Mouse (Mus musculus) midbrain, embryonic 14.5 days (tissue): ENCODE measurements at regions not wholly inside any gene's neighbourhood (a gene's known extent, or its start where the extent isn't known, plus 50 kb on each side); places are given as distances from the start of the nearest gene placed in this dataset.

ENCODE experiments used
- ATAC-seq: fragments of 200-750 bp; cut with Nextera tagmentation; 2 replicates; pipeline ENCODE4 v1.8.0; 2017; ENCODE audit warnings: moderate number of reproducible peaks, moderate library complexity; ENCODE audit not compliant: low FRiP score, low TSS enrichment
- DNase-seq: peaks from one replicate; pipeline ENCODE4 v3.0.0-alpha.2; 2015
- H3K27ac ChIP-seq: fragments of 300-500 bp; sonication (generic); replicated peaks from 2 replicates; pipeline ENCODE4 v1.5.1; 2014; ENCODE audit warnings: mild to moderate bottlenecking, low read depth, low read length, moderate library complexity
- H3K27me3 ChIP-seq: fragments of 300-500 bp; sonication (generic); 2 replicates; pipeline ENCODE4 v1.6.1; 2014; ENCODE audit warnings: low read length, control low read depth, mixed read lengths; ENCODE audit not compliant: control insufficient read depth, insufficient read depth
- H3K36me3 ChIP-seq: fragments of 300-500 bp; sonication (generic); 2 replicates; pipeline ENCODE4 v1.6.1; 2014; ENCODE audit warnings: low read length, control low read depth; ENCODE audit not compliant: control insufficient read depth, insufficient read depth
- H3K4me1 ChIP-seq: fragments of 300-500 bp; sonication (generic); 2 replicates; pipeline ENCODE4 v1.6.1; 2014; ENCODE audit warnings: mild to moderate bottlenecking, antibody characterized with exemption, low read length, control low read depth; ENCODE audit not compliant: control insufficient read depth, insufficient read depth
- H3K4me2 ChIP-seq: fragments of 300-500 bp; sonication (generic); 2 replicates; pipeline ENCODE4 v1.6.1; 2014; ENCODE audit warnings: mild to moderate bottlenecking, low read length, moderate library complexity
- H3K4me3 ChIP-seq: fragments of 300-500 bp; sonication (generic); replicated peaks from 2 replicates; pipeline ENCODE4 v1.5.1; 2014; ENCODE audit warnings: low read depth, low read length
- H3K9ac ChIP-seq: fragments of 300-500 bp; sonication (generic); replicated peaks from 2 replicates; pipeline ENCODE4 v1.6.1; 2014; ENCODE audit warnings: mild to moderate bottlenecking, low read length, moderate library complexity
- H3K9me3 ChIP-seq: fragments of 300-500 bp; sonication (generic); 2 replicates; pipeline ENCODE4 v1.6.1; 2016; ENCODE audit warnings: low read length, control low read depth, mixed read lengths; ENCODE audit not compliant: control insufficient read depth
- WGBS: fragments of 180-500 bp; shearing (Covaris S2); extraction: QIAGEN DNeasy Blood & Tissue Kit; methylation state at CpG from one replicate; pipeline ENCODE4 v1.1.7; 2014; 5-methylcytosine and 5-hydroxymethylcytosine counted together

DNA sequence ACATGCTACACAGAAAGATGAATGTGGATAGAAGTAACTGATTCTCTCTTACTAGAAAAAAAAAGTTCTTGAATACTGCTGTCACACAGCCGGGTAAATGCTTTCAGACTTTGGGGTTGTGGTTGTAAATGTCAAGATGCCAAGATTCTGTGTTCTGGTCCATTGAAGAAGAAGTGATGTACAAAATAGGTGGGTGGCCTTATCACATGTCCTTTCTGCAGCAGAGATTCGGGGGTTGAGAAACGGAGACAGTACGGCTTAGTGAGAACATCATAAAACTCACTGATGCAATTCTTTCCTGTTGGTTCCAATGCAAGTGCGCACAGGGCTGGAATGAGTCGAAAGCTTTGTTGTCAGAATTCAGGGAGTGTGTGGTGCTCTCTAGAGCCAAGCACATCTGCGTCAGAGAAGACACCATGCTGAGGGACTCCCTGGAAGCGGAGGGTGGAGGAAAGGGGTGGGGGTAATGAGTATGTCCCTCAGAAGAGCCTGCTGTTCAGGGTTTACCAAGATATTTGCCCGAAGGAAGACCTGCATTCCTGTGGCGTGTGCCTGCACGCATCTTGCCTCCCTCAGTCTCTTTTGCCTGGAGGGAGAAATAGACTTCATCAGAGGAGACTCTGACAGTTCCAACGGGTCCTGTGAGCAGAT, 160.1 kb downstream of the Kcna5 start:
- no peak overlapping the region for H3K4me2 ChIP-seq
- WGBS: 74% methylated on average over 12 of the region's 12 CpGs
- H3K4me3 ChIP-seq: no peak overlapping the region
- ATAC-seq: no peak
- no peak for DNase-seq
- no peaks in the 10 kb centered on the region for H3K36me3 ChIP-seq
- H3K4me1 ChIP-seq: no peaks in the 10 kb centered on the region
- H3K9me3 ChIP-seq: no peaks in the 10 kb centered on the region
- no peaks in the 10 kb centered on the region for H3K27me3 ChIP-seq
- H3K27ac ChIP-seq: no peak overlapping the region
- H3K9ac ChIP-seq: no peak overlapping the region

DNA sequence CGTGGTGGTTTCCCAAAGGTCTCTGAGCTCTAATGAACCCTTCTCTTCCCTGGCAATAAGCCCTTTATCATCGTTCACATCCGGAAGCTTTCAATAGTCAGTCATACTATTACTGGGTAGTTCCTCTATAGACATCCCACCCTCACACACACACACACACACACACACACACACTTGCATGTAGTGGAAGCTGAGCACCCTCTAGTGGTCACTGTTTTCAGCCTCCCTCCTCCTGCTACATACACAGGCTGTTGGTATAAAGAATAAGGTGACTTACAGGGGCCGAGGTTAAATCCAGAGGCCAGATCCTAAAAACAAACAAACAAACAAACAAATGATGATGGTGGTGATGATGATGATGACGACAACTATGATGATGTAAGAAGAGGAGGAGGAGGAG, 163.2 kb downstream of the Kcna5 start:
- H3K9ac ChIP-seq: no peak overlapping the region
- H3K4me3 ChIP-seq: no peak overlapping the region
- no peaks in the 10 kb centered on the region for H3K4me1 ChIP-seq
- H3K27me3 ChIP-seq: no peaks in the 10 kb centered on the region
- DNase-seq (peak; percentile 73), ATAC-seq (no peak)
- no peaks in the 10 kb centered on the region for H3K36me3 ChIP-seq
- H3K4me2 ChIP-seq: no peak overlapping the region
- no peak overlapping the region for H3K27ac ChIP-seq
- no peaks in the 10 kb centered on the region for H3K9me3 ChIP-seq
- WGBS: 60% methylated on average over 5 of the region's 5 CpGs

DNA sequence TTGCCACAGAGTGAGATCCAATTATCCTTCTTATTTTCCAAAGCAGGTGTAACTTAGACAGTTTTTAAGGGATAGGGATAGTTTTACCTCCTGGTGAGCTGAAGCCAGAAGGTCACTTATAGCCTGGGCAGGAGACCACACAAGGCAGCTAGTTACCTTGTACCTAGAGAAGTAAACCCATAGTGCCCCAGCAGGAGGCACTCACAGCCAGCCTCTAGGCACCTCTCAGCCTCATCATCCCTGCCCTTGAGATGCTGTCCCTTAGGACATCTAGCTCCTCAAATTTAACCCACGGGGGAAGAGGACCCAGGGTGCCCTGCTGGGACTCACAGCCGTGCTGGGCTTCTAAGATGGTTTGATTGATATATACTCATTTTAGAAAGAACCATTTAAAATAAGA, 163.7 kb downstream of the Kcna5 start:
- no peaks in the 10 kb centered on the region for H3K27me3 ChIP-seq
- 92% methylated on average over 2 of the region's 2 CpGs for WGBS
- no peak for ATAC-seq

DNA sequence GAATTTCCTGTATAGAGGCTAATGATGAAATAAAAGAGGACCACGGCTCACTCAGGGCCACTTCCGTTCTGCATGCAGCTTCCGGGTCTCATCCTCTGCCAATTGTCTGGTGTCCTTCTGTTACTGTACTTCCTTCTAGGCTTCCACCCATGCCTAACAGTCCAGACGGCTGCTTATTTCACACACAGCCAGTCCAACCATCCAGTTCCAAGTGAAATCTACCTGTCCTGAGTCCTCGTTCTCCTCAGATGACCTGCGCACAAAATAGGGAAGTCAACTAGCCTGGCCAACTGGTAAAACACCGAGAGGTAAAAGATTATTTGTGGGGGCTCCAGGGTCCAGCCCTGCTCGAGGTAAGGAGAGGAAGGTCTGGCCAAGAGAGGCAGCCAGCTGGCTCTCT, 169.7 kb downstream of the Kcna5 start:
- Histone ChIP-seq H3K4me1 (no peaks in the 10 kb centered on the region), H3K9me3 (no peaks in the 10 kb centered on the region), H3K27me3 (no peaks in the 10 kb centered on the region), H3K4me3 (no peak overlapping the region), H3K9ac (no peak overlapping the region), H3K27ac (no peak overlapping the region), H3K4me2 (no peak overlapping the region), H3K36me3 (no peaks in the 10 kb centered on the region)
- no peak for ATAC-seq
- 90% methylated on average over 8 of the region's 8 CpGs for WGBS
- DNase-seq: no peak

More for the DNA sequence above, 163.7 kb downstream of the Kcna5 start:
- no peak overlapping the region for H3K27ac ChIP-seq
- no peak overlapping the region for H3K9ac ChIP-seq
- H3K4me3 ChIP-seq: no peak overlapping the region
- DNase-seq: no peak
- H3K9me3 ChIP-seq: no peaks in the 10 kb centered on the region
- H3K4me2 ChIP-seq: no peak overlapping the region
- H3K4me1 ChIP-seq: no peaks in the 10 kb centered on the region
- no peaks in the 10 kb centered on the region for H3K36me3 ChIP-seq

DNA sequence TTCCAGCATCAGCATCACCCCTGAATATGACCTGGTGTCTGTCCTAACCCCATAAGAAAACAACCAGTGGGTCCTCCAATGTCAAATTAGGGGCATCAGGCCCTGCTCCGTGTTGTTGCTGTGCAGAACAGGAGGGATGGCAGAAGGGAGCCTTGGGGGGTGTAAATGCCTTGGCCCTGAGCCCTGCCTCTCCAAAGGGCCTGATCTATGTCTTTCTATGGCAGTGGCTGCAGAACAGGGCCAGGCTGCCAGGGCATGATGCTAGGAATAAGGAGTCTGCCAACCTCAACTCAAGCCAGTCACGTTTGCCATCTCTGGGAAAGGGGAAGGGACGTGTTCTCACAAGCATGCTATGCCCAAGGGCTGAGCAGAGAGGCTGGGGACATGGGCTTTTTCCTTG, 172.9 kb downstream of the Kcna5 start:
- H3K27ac ChIP-seq: no peak overlapping the region
- DNase-seq (no peak), ATAC-seq (no peak)
- H3K9me3 ChIP-seq: no peaks in the 10 kb centered on the region
- no peak overlapping the region for H3K9ac ChIP-seq
- 83% methylated on average over 3 of the region's 3 CpGs for WGBS
- H3K27me3 ChIP-seq: no peaks in the 10 kb centered on the region
- H3K4me2 ChIP-seq: no peak overlapping the region
- H3K36me3 ChIP-seq: no peaks in the 10 kb centered on the region
- no peak overlapping the region for H3K4me3 ChIP-seq
- no peaks in the 10 kb centered on the region for H3K4me1 ChIP-seq

DNA sequence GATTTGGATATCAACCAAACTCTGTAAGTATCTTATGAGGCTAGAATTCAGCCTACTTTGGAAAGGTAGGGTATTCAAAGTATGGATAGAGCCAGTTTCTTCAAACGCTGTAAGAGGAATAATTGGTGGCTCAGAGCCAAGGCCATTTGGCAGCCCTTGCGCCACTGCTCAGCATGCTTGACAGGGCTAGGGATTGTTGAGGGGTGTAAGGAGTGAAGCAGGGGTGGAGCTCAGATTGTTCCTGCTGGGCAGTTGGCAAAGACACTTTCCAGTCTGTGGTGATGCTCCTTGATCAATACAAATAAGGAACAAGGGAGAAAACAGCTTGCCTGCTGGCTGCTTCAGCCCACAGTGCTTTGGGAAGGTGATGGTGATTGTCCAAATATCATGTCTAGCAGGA, 181.9 kb downstream of the Kcna5 start:
- H3K9me3 ChIP-seq: no peaks in the 10 kb centered on the region
- H3K4me3 ChIP-seq: no peak overlapping the region
- H3K36me3 ChIP-seq: no peaks in the 10 kb centered on the region
- ATAC-seq: no peak
- no peak overlapping the region for H3K27ac ChIP-seq
- no peak overlapping the region for H3K4me2 ChIP-seq
- peak; percentile 67 for DNase-seq
- no peak overlapping the region for H3K9ac ChIP-seq
- no peaks in the 10 kb centered on the region for H3K4me1 ChIP-seq
- 27% methylated on average over 2 of the region's 2 CpGs for WGBS
- no peaks in the 10 kb centered on the region for H3K27me3 ChIP-seq

DNA sequence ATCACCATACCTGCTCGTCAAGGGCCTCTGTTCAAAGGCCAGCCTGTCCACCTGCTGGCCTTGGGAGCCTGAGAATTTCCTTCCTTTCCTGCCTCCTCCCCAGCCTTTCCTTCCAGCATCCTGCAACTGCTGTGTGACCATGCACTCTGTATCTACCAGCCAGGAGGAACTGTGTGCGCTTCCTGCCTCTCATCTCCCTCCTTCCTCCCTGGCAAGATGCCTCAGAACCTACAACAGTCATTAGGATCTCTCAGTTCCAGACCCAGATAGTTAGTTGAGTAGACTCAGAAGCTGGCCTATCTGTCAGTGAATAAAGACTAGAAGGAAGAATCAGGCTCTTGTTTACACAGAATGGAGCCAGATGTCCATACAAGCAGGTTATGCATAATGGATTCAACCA, 183.8 kb upstream of the Ntf3 start:
- Histone ChIP-seq H3K27ac (no peak overlapping the region), H3K27me3 (no peaks in the 10 kb centered on the region), H3K4me1 (no peaks in the 10 kb centered on the region), H3K9me3 (no peaks in the 10 kb centered on the region), H3K4me3 (no peak overlapping the region), H3K4me2 (no peak overlapping the region), H3K36me3 (no peaks in the 10 kb centered on the region), H3K9ac (no peak overlapping the region)
- WGBS: 78% methylated on average over 2 of the region's 2 CpGs
- no peak for DNase-seq
- ATAC-seq: no peak

DNA sequence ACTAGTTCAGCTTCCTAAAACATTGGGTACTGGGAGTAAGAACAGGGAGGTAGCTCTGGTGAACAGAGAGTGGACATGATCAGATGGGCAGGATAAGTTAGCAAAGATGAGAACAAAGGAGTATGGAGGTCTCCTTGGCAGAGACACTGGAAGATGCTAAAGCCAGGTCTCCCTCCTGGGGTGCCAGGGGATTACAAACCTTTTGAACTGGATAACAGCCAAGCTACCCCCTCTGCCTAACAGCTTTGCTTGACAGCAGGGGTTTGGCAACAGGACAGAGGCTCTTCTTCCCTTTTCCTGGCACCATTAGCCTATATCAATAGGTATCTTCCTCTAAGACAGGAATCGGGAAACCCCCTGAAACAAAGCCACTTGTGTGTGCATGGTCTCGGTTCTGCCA, 183.2 kb upstream of the Ntf3 start:
- no peak for DNase-seq
- Histone ChIP-seq H3K9me3 (no peaks in the 10 kb centered on the region), H3K9ac (no peak overlapping the region), H3K27ac (no peak overlapping the region), H3K36me3 (no peaks in the 10 kb centered on the region), H3K4me2 (no peak overlapping the region), H3K4me3 (no peak overlapping the region), H3K27me3 (no peaks in the 10 kb centered on the region), H3K4me1 (no peaks in the 10 kb centered on the region)
- WGBS: 28% methylated on average over 2 of the region's 2 CpGs
- ATAC-seq: no peak

DNA sequence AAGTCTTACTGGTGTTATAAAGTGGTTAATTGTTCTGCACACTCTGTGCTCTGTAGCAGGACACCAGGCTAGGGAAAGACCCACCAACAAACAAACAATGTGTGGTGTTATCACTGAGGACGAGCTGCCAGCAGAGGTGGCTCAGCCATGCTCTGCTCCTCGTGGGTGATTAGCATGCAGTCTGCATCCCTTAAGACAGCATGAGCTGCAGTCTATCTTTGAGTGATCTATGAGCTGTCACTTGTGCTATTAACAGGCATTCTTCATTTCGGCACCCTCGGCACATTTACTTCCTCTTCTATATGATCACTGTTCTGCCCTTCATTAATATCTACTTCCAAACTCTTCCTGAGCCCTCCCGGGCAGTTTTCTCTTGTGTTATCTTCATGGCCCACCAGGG, 178.5 kb upstream of the Ntf3 start:
- Histone ChIP-seq H3K27ac (no peak overlapping the region), H3K4me2 (no peak overlapping the region), H3K9me3 (no peaks in the 10 kb centered on the region), H3K27me3 (no peaks in the 10 kb centered on the region), H3K36me3 (no peaks in the 10 kb centered on the region), H3K4me1 (no peaks in the 10 kb centered on the region), H3K4me3 (no peak overlapping the region), H3K9ac (no peak overlapping the region)
- DNase-seq (no peak), ATAC-seq (no peak)
- 72% methylated on average over 5 of the region's 5 CpGs for WGBS
